Mouse (Mus musculus) A20 (cell line): ENCODE measurements around the gene Foxp4.

Source experiments
- DNase-seq: peaks from one replicate; pipeline ENCODE4 v3.0.0-alpha.2; 2011; ENCODE audit warnings: low read depth, low spot score

Gene Foxp4

GRCm38 (mm10) chr17:47924383-47925339 is at the start of gene Foxp4:
Gene Foxp4 (minus strand): TSS chr17:47924645.
- DNase-seq, result peak; percentile 91

DNA sequence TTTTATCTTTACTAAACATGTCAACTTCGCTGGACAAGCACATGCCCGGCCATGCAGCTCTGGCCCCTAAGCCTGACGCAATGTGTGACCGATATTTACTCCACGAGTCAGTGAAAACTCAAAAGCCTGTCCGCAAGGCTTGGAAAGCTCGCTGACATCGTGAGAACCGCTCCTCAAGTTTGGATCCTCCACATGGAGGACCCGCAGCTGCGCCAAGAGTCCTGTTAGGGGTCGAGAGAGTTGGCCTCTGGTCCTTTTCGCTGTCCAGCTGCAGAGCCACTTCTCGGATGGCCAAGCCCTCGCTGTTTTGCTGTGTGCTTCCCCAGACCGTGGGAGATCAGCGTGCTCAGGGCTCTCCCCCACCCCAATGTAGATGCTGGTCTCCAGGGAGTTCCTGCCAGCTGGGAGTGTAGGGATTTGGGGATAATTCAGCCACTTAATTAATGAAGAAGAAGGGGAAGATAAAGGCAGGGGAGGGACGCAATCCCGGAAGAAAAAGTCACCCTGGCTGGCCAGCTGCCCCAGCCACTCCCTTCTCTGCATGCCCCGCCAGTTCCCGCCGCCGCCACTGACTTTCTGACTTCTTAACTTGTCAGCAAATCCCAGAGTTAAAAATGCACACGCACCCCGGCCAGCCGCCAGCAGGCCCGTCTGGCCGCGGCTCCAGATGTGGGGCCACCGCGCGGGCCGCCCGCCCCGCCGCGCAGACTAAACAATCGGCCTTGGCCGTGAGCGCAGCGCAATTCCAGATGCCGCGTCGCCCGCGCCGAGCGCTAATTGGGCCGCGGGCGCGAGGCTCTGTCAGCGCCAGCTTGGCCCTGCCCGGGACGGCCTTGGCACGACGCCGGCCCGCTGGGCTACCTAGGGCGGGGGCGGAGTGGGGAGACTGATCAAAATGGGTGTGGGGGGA is 49.4 kb upstream of the Foxp4 start:
- DNase-seq, result no peak

DNA sequence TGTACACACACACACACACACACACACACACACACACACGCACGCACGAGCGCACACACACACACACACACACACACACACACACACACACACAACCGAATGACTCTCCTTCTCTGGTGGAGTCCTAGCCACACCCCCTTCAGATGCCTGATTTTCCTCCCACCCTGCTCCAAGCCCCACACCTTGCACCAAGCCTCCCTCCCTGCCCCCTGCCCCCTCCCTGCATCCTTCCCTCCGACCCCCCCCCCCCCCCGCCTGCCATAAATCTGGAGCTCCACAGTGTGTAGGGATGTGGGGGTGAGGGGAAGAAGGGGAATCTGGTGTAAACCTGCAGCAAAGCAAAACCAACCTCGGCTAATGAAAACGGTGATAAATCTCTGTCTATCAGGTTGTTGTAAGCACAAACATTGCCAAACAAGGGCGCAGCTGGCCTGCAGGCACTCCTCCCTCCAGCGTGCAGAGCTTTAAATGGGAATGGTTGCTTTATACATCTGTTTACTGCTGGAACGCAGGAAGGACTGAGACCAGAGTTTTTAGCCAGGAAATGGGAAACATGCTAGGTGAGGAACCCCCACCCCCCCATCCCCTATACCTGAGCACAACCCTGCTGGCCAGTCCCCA is 41.5 kb upstream of the Foxp4 start:
- no peak for DNase-seq

- DNase-seq, result no peak
These were observed 33.8 kb upstream of the Foxp4 start for GRCm38 (mm10) chr17:47958046-47958790.

DNA sequence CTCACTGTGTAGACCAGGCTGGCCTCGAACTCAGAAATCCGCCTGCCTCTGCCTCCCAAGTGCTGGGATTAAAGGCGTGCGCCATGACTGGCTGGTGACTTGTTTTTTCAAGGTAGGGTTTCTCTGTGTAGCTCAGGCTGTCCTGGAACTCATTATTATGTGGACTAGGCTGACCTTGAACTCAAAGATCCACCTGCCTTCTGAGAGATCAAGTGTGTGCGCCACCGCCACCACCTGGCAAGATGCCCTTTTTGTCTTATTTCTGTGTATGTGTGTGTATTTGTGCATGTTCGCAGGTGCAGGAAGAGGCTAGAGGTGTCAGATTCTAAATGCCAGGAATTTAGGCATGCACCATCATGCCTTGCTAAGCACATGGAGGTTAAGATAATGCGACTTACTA is 32.0 kb upstream of the Foxp4 start:
- DNase-seq, result peak; percentile 50

DNA sequence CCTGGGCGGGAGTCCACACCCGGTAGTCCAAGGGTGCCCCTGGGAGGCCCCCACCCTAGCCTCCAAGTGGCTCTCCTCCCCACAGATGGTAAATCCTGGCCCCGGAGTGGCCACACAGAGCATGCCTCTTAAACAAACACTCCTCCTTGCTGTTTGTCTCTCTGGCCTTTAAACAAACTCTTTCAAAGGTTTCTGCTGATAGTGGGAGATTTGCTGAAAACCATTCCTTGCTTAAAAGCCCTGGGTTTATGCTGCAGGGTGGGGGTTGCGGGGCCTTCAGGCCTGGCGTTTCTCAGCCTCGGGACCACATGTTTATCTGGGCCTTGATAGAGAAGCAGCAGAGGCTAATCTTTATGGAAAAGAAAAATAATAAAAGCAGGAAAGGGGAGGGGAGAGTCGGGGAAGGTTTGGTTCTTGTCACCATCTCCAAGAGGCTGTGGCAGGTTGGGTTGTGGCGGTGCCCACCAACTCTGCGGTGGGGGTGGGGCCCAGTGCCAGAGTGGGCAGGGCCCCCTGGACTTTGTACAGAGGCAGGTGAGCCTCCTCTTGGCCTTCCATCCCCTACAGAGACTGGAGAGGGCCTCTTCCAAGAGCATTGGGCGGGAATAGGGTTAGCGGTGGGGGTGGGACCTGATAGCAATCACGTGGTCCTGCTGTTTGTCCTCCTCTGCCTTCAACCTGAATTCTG is 30.8 kb upstream of the Foxp4 start:
- DNase-seq, result no peak

DNA sequence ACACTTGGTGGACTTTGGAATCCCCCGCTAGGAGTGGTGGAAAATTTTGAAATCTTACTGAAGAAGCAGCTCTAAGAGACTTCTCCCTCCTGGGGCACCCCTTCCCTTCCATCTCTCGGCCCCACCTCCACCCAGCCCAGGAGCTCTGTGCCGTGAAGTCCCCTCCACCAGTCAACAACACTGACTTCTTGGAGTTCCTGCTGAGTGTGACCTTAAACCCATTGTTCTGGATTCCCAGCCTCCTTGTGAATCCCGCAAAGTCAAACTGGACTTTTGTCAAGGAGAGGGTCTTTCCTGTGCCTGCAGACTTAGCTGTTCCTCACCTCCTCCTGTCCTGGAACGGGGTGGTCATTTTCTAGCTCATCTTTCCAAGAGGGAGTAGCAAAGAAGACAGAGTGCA is 28.8 kb upstream of the Foxp4 start:
- no peak for DNase-seq

- DNase-seq, result no peak
These were observed 28.1 kb upstream of the Foxp4 start for GRCm38 (mm10) chr17:47952368-47953081.

DNA sequence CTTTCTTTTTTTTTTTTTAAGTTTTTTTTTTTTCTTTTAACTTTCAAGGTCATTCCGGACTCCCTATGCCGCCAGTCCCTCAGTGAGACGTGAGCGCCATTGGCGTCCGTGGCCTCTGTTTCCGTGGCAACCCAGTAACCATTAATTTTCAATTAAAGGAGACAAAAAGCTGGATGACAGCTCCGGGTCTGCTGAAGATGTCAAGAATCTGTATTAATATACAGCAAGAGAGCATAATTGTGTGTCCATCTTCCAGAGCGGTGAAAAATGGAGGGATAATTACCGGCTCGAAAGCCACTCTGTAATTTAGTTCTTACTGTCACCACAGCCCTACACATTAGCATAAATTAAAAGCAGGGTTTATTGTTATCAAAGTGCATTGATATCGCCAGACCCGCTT is 27.0 kb upstream of the Foxp4 start:
- DNase-seq, result no peak

DNA sequence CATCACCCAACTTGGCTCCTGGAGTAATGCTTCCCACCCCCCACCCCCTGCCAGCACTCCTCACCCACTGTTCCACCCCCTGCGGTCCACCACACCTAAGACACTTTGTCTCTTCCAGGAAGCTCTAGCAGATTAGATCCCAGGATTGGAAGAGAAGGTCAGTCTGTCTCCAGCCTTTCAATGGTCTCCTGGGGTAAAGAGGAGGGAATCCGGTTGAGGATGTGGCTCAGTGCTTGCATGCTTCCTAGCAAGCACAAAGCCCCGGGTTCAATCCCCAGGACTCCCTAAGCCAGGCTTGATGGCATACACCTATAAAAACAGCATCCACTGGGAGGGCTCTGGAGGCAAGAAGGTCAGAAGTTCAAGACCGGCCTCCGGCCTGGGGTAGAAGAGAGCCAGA is 26.4 kb upstream of the Foxp4 start:
- no peak for DNase-seq

DNA sequence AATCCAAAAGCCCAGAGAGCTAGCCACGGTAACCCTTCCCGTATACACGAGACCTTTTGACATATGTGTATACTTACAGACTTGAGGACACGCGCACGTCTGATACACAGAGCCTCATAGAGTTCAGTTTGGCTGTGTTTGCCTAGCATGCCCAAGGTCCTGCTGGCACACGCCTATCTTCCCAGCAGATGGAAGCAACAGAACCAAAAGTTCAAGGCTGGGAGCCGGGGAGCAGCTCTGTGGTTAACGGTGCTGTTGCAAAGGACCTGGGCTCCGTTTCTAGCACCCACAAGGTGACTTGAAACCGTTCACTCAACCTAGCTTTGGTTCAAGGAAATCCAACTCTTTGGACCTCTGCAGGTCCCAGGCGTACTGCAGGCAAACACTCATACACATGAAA is 25.0 kb upstream of the Foxp4 start:
- no peak for DNase-seq

GRCm38 (mm10) chr17:47948753-47949152 is 24.3 kb upstream of the Foxp4 start:
- no peak for DNase-seq

DNA sequence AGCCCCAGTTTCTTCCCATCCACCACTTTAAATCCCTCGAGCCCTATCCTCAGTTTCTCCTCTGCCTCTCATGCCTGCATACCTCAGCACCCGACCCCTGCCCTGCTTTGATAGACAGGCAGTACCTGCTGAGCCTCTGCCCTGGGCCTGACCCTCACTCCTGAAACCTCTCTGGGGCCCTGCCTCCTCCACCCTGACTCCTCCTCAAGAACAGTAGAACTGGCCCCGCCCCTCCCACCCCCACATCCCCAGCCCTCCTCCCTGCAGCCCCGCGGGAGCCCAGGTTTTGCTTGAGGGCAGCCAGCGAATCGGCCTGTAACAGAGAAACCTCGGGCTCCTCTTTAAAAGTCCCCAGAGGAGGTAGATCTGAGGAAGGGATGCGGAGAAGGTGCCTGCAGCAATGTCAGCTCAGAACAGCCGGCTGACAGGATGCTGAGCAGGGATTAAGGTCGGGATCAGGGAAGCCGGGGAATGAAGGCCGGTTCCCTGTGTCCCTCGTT is 22.5 kb upstream of the Foxp4 start:
- DNase-seq, result peak; percentile 85

GRCm38 (mm10) chr17:47946111-47946510 is 21.7 kb upstream of the Foxp4 start:
- DNase-seq, result no peak

DNA sequence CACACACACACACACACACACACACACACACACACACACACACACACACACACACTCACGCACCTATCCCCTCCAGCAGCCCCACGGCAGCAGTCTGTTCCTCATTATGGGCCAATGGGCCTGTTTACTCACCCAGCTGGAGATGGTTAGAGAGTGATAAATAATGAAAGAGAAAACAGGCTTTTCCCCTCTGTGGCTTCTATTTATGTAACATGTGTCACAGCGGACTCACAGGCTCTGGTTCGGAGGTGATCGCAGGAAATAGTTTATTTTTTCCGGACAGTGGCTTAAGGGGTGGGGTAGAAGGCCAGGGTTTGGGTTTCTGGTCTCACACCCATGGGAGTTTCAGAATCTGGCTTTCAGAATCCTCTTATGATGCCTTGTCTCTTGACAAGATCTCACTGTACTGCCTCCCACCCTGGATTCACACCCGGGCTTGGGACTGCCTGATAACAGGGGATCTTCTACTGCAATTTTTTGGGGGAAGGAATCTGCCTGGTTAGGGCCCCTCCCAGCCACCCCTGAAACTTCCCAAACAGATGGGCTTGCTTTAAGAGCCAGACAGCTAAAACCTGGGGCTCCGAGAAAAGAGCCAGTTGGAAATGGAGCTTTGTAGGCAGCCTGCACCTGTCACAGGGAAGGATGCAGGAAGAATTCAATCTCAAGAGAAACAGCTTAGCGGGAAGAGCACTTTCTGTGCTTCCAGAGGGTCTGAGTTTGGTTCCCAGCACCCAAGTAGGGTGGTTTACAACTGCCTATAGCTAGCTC is 18.8 kb upstream of the Foxp4 start:
- DNase-seq, result peak; percentile 89

GRCm38 (mm10) chr17:47942008-47942407 is 17.6 kb upstream of the Foxp4 start:
- DNase-seq, result no peak

DNA sequence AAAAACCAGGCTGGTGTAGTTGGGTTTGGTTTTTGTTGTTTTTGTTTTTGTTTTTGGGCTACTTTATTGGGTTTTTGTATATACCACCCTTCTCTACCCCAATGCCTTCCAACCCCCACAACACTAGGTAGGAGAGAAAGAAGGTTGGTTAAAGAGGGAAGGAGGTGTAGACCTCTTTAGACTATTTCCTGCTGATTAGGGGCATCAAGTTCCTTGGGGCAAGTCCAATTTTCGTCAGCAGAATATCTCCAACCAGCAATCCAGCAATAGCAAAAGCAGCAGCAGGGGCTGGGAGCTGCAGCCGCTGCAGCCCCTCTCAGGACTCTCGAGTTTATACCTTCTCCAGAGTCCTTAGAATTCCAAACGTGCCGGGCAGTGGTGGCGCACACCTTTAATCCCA is 14.4 kb upstream of the Foxp4 start:
- DNase-seq, result no peak

DNA sequence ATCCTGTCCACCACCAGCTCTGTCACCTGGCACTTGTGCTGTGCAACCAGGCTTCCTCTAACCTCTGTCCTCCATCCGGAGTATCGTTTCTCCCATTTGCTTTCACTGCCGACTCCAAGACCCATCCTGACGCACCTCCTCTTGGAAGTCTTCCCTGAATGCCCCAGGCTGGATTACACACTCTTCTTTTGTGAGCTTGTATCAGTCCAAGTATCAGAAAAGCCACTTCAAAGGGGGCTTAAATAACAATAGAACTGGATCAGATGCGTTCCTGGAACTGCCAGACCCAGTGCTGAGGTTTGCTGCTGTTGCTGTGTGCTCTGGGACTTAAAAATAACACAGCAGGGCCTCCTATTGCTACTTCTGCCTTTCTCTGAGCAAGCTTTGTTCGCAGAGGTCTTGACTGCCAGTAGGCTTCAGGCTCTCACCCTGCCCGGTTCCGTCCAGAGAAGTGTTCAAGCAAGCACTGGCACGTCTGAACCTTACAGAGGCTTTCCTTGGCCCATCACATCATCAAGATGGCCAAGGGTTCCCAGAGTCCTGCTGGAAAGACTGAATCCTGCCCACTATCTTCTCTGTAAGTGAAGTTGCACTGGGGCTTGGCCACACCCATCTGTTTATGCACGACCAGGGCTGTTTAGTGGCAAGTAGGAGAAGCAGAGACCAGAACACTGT is 13.6 kb upstream of the Foxp4 start:
- DNase-seq, result peak; percentile 56
